Mouse (Mus musculus) c-Kit-positive CD71-positive TER-119-negative erythroid progenitor cells, embryonic 14.5 days (primary cell): ENCODE measurements around the gene Atp23.
"Not testable (repeated sequence)": the region's sequence is repeated elsewhere in the genome, so short reads cannot be mapped to it uniquely, and the experiment has no call there.

ENCODE experiments used
- DNase-seq: peaks from one replicate; pipeline ENCODE4 v3.0.0-alpha.2; 2013; ENCODE audit warnings: low read depth

The Atp23 gene

DNA sequence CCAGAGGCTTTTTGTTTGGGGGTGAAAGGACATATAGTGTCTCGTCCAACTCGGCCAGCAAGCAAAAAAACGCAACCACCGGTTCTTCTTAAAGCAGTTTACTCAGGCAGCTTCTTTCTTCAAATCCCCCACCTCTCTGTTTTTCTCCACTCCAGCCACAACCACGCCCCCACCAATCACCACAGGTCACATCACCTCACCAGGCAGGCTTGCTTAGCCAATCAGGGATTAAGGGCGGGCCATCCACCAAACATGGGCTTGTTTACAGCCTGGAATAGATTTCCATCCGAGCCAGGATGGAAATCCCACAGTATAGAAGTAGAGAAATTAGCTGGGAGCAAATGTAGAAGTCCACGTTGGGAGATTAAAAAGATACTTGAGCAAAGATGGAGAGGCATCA lies 74.9 kb downstream of the Atp23 start:
- not testable (repeated sequence) for DNase-seq

DNA sequence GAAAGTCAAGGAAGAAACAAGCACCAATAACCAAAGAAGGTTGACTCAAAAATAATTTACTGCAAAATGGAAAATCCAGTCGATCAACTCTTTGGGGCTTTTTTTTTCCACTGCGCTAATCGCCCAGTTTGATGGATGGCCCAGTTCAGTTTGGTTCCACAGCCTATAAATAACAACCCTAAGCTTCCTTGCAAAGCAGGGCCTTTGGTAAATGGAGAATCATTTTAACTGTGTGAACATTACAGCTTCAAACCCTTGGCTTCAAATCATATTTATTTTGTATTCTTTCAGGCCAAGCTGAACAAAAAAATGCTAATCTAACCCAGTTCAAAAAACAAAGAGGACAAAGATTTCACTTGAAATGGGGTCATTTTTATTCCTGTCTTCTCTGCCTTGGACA lies 78.7 kb downstream of the Atp23 start:
- DNase-seq: no peak
